Mouse (Mus musculus) limb, embryonic 14.5 days (tissue): ENCODE measurements around the gene Scamp2. TPM values are rescaled to one million over a fixed set of nuclear protein-coding genes. Genes with fewer than 3 reads are reported as not detected.

Source experiments
- ATAC-seq: fragments of 200-750 bp; cut with Nextera tagmentation; 2 replicates; pipeline ENCODE4 v1.8.0; 2017; ENCODE audit warnings: low read depth, moderate number of reproducible peaks, moderate TSS enrichment; ENCODE audit not compliant: low FRiP score
- DNase-seq: peaks from one replicate; pipeline ENCODE4 v3.0.0-alpha.2; 2015; ENCODE audit warnings: low spot score
- H3K27ac ChIP-seq: fragments of 300-500 bp; sonication (generic); replicated peaks from 2 replicates; pipeline ENCODE4 v1.5.1; 2014; ENCODE audit warnings: low read depth, mild to moderate bottlenecking, low read length, moderate library complexity, mixed read lengths
- H3K27me3 ChIP-seq: fragments of 300-500 bp; sonication (generic); 2 replicates; pipeline ENCODE4 v1.6.1; 2014; ENCODE audit warnings: low read length, mixed read lengths; ENCODE audit not compliant: control insufficient read depth, insufficient read depth
- H3K36me3 ChIP-seq: fragments of 300-500 bp; sonication (generic); 2 replicates; pipeline ENCODE4 v1.6.1; 2014; ENCODE audit warnings: mild to moderate bottlenecking, low read length, moderate library complexity, mixed read lengths; ENCODE audit not compliant: control insufficient read depth, insufficient read depth
- H3K4me1 ChIP-seq: fragments of 300-500 bp; sonication (generic); 2 replicates; pipeline ENCODE4 v1.6.1; 2014; ENCODE audit warnings: antibody characterized with exemption, low read length, mixed read lengths; ENCODE audit not compliant: control insufficient read depth, insufficient read depth
- H3K4me2 ChIP-seq: fragments of 300-500 bp; sonication (generic); replicated peaks from 2 replicates; pipeline ENCODE4 v1.6.1; 2014; ENCODE audit warnings: low read depth, mild to moderate bottlenecking, low read length, moderate library complexity; ENCODE audit not compliant: severe bottlenecking
- H3K4me3 ChIP-seq: fragments of 300-500 bp; sonication (generic); replicated peaks from 2 replicates; pipeline ENCODE4 v1.5.1; 2014; ENCODE audit warnings: low read length
- H3K9ac ChIP-seq: fragments of 300-500 bp; sonication (generic); 2 replicates; pipeline ENCODE4 v1.6.1; 2014; ENCODE audit warnings: mild to moderate bottlenecking, low read depth, low read length, moderate library complexity; ENCODE audit not compliant: severe bottlenecking
- H3K9me3 ChIP-seq: fragments of 300-500 bp; sonication (generic); 2 replicates; pipeline ENCODE4 v1.6.1; 2016; ENCODE audit warnings: low read length; ENCODE audit not compliant: control insufficient read depth
- POLR2A ChIP-seq: fragments of 200-500 bp; IDR thresholded peaks from 2 replicates; pipeline ENCODE4 v1.8.0; 2012; ENCODE audit warnings: inconsistent platforms, mild to moderate bottlenecking, moderate library complexity, borderline replicate concordance; ENCODE audit not compliant: insufficient read depth, insufficient read length; ENCODE audit errors: extremely low read depth
- WGBS: fragments of 180-500 bp; shearing (Covaris S2); extraction: QIAGEN DNeasy Blood & Tissue Kit; methylation state at CpG from one replicate; pipeline ENCODE4 v1.1.7; 2014; 5-methylcytosine and 5-hydroxymethylcytosine counted together
- polyA plus RNA-seq, 2 experiments: library from polyadenylated mRNA; depleted of rRNA in 1 of 2; stranded (reverse) in 1 of 2; unstranded in 1 of 2; fragments of >200 nt; fragmentation: Nextera tagmentation in 1 of 2; extraction: Ambion mirVana in 1 of 2; gene quantifications; 2 replicates each; pipeline versions ENCODE4 v1.2.1 to v1.2.3; 2012 to 2014

Gene Scamp2
- polyA plus RNA-seq, 2 experiments, result 75.3 to 82.5 TPM

- Histone ChIP-seq H3K9me3 (no peaks in the 10 kb centered on the region), H3K27me3 (no peaks in the 10 kb centered on the region), H3K4me2 (no peak overlapping the region), H3K9ac (no peak overlapping the region), H3K36me3 (peaks cover 48% of the 10 kb centered on the region), H3K4me1 (peaks cover 6% of the 10 kb centered on the region; the same call in 1 of the 2 replicates), H3K4me3 (no peak overlapping the region), H3K27ac (no peak overlapping the region)
- ATAC-seq (no peak), DNase-seq (no peak)
- WGBS, result 87% methylated on average over 11 of the region's 11 CpGs
- TF ChIP-seq POLR2A, result no peak
These were observed 10.4 kb upstream of the Scamp2 start for GRCm38 (mm10) chr9:57550126-57550862.

- peaks cover 29% of the 10 kb centered on the region for H3K36me3 ChIP-seq
- under 1% methylated on average over 28 of the region's 28 CpGs for WGBS
- H3K27me3 ChIP-seq, result no peaks in the 10 kb centered on the region
- DNase-seq (peak; percentile 71), ATAC-seq (peak; percentile 74; the same call in 1 of the 2 replicates)
- peak within 1 kb of the TSS; percentile 75 for H3K4me2 ChIP-seq
- no peaks in the 10 kb centered on the region for H3K9me3 ChIP-seq
- TF ChIP-seq POLR2A, result no peak
- H3K4me1 ChIP-seq, result peaks cover 6% of the 10 kb centered on the region; the same call in 1 of the 2 replicates
- peak within 1 kb of the TSS; percentile 71 for H3K9ac ChIP-seq
- peak within 1 kb of the TSS; percentile 61 for H3K4me3 ChIP-seq
- H3K27ac ChIP-seq, result 0 out of 2 replicates have a peak within 1 kb of the TSS, but pooled peaks have one; percentile 10
These were observed 8.4 kb upstream of the Scamp2 start, which contains the start of gene Mpi for GRCm38 (mm10) chr9:57552139-57552887. Gene Mpi (minus strand): TSS chr9:57552763.

GRCm38 (mm10) chr9:57553119-57553518 is 7.6 kb upstream of the Scamp2 start:
- peaks cover 6% of the 10 kb centered on the region; the same call in 1 of the 2 replicates for H3K4me1 ChIP-seq
- no peak for TF ChIP-seq POLR2A
- H3K9ac ChIP-seq, result no peak overlapping the region
- H3K27ac ChIP-seq, result no peak overlapping the region
- H3K27me3 ChIP-seq, result no peaks in the 10 kb centered on the region
- DNase-seq (no peak), ATAC-seq (no peak)
- H3K4me2 ChIP-seq, result no peak overlapping the region
- H3K4me3 ChIP-seq, result no peak overlapping the region
- H3K36me3 ChIP-seq, result peaks cover 21% of the 10 kb centered on the region
- no peaks in the 10 kb centered on the region for H3K9me3 ChIP-seq
- WGBS, result 75% methylated on average over 11 of the region's 11 CpGs

- H3K9ac ChIP-seq, result no peak overlapping the region
- H3K36me3 ChIP-seq, result peaks cover 6% of the 10 kb centered on the region
- no peak overlapping the region for H3K4me2 ChIP-seq
- no peaks in the 10 kb centered on the region for H3K9me3 ChIP-seq
- H3K27ac ChIP-seq, result no peak overlapping the region
- DNase-seq, result no peak
- no peaks in the 10 kb centered on the region for H3K27me3 ChIP-seq
- 44% methylated on average over 3 of the region's 3 CpGs for WGBS
- no peak for ATAC-seq
- TF ChIP-seq POLR2A, result no peak
- H3K4me1 ChIP-seq, result peaks cover 6% of the 10 kb centered on the region; the same call in 1 of the 2 replicates
- H3K4me3 ChIP-seq, result no peak overlapping the region
These were observed 6.0 kb upstream of the Scamp2 start for GRCm38 (mm10) chr9:57554753-57555152.

GRCm38 (mm10) chr9:57557215-57557614 is 3.5 kb upstream of the Scamp2 start:
- Histone ChIP-seq H3K27me3 (no peaks in the 10 kb centered on the region), H3K4me3 (no peak overlapping the region), H3K4me1 (peaks cover 11% of the 10 kb centered on the region), H3K4me2 (no peak overlapping the region), H3K9me3 (no peaks in the 10 kb centered on the region), H3K36me3 (no peaks in the 10 kb centered on the region), H3K27ac (no peak overlapping the region), H3K9ac (no peak overlapping the region)
- WGBS, result 76% methylated on average over 3 of the region's 3 CpGs
- no peak for ATAC-seq
- TF ChIP-seq POLR2A, result no peak
- no peak for DNase-seq
